8 mouse cellular contexts compared by ENCODE assay signal in genomic region chr13:74349566-74350434, GRCm38 (mm10). TPM values are rescaled to one million over a fixed set of nuclear protein-coding genes. Genes with fewer than 3 reads are reported as not detected.
DNase-seq lines count a peak whose midpoint lies in the region; ATAC-seq and TF ChIP-seq lines count a peak whose summit lies in the region.

Sdha (minus strand) TSS chr13:74350280.
Ccdc127 (plus strand) TSS chr13:74350309.

- H3K4me3 ChIP-seq in C2C12 (ENCODE audit: insufficient read depth, poor library complexity, severe bottlenecking), result peak within 1 kb of the TSS; percentile 53
- peak within 1 kb of the TSS; percentile 82 for H3K4me3 ChIP-seq in erythroblast, embryonic 14.5 days (replicated peaks)
- H3K4me3 ChIP-seq in heart, embryonic 12.5 days, result peak within 1 kb of the TSS; percentile 85
- peak within 1 kb of the TSS; percentile 75 for H3K4me3 ChIP-seq in kidney, postnatal 0 days (replicated peaks; ENCODE audit: low read depth, low read length)
- H3K4me3 ChIP-seq in liver, embryonic 11.5 days (ENCODE audit: low read depth, low read length), result peak within 1 kb of the TSS; percentile 83
- peak within 1 kb of the TSS; percentile 83 for H3K4me3 ChIP-seq in stomach, embryonic 14.5 days (ENCODE audit: low read depth, low read length)

- peaks cover 100% of the 10 kb centered on the region for H3K79me2 ChIP-seq in C2C12 (ENCODE audit: control insufficient read depth, insufficient read depth)

- peak; percentile 78; the same call in 1 of the 2 replicates for TF ChIP-seq POLR2A in brain, embryonic 14.5 days (IDR thresholded peaks at IDR 0.05; ENCODE audit: borderline replicate concordance, extremely low read depth, insufficient read depth, insufficient read length, poor library complexity, severe bottlenecking)

- TF ChIP-seq CTCF in C2C12 (IDR thresholded peaks at IDR 0.05; ENCODE audit: control insufficient read depth, insufficient read depth, insufficient read length), result no peak
- no peak for TF ChIP-seq CTCF in brain, embryonic 14.5 days (IDR thresholded peaks at IDR 0.05; ENCODE audit: borderline replicate concordance, extremely low read depth, insufficient read depth, insufficient read length)
- TF ChIP-seq CTCF in kidney, postnatal 0 days (IDR thresholded peaks at IDR 0.05; ENCODE audit: low read depth), result peak; percentile 21; the same call in 1 of the 2 replicates

- H3K9me3 ChIP-seq in erythroblast, embryonic 14.5 days (ENCODE audit: control insufficient read depth, low read length), result no peaks in the 10 kb centered on the region
- no peaks in the 10 kb centered on the region for H3K9me3 ChIP-seq in heart, embryonic 12.5 days (replicated peaks)
- no peaks in the 10 kb centered on the region for H3K9me3 ChIP-seq in kidney, postnatal 0 days (replicated peaks; ENCODE audit: low read length)
- H3K9me3 ChIP-seq in liver, embryonic 11.5 days (ENCODE audit: control insufficient read depth, low read length), result no peaks in the 10 kb centered on the region
- H3K9me3 ChIP-seq in stomach, embryonic 14.5 days (ENCODE audit: control insufficient read depth, low read depth, low read length), result no peaks in the 10 kb centered on the region

- peaks cover 21% of the 10 kb centered on the region for H3K36me3 ChIP-seq in C2C12 (ENCODE audit: control insufficient read depth, insufficient read depth)
- H3K36me3 ChIP-seq in erythroblast, embryonic 14.5 days (ENCODE audit: control insufficient read depth), result peaks cover 39% of the 10 kb centered on the region
- peaks cover 17% of the 10 kb centered on the region for H3K36me3 ChIP-seq in heart, embryonic 12.5 days
- H3K36me3 ChIP-seq in kidney, postnatal 0 days (ENCODE audit: insufficient read depth, low read length), result 0 out of 2 replicates have a peak, but pooled peaks cover 12% of the 10 kb centered on the region
- peaks cover 7% of the 10 kb centered on the region for H3K36me3 ChIP-seq in liver, embryonic 11.5 days (ENCODE audit: control insufficient read depth, insufficient read depth, low read length)
- peaks cover 10% of the 10 kb centered on the region for H3K36me3 ChIP-seq in stomach, embryonic 14.5 days (ENCODE audit: control insufficient read depth, insufficient read depth, low read length)

- 1% methylated on average over 57 of the region's 57 CpGs for WGBS in heart, embryonic 12.5 days
- WGBS in kidney, postnatal 0 days, result under 1% methylated on average over 57 of the region's 57 CpGs
- 2% methylated on average over 57 of the region's 57 CpGs for WGBS in liver, embryonic 11.5 days
- under 1% methylated on average over 57 of the region's 57 CpGs for WGBS in stomach, embryonic 14.5 days

- H3K79me3 ChIP-seq in C2C12 (ENCODE audit: low read depth), result peaks cover 82% of the 10 kb centered on the region

- peaks cover 21% of the 10 kb centered on the region for H3K4me1 ChIP-seq in erythroblast, embryonic 14.5 days (ENCODE audit: control insufficient read depth)
- H3K4me1 ChIP-seq in heart, embryonic 12.5 days (replicated peaks), result peaks cover 11% of the 10 kb centered on the region
- H3K4me1 ChIP-seq in kidney, postnatal 0 days (replicated peaks; ENCODE audit: insufficient read depth, low read length), result peaks cover 8% of the 10 kb centered on the region
- H3K4me1 ChIP-seq in liver, embryonic 11.5 days (replicated peaks; ENCODE audit: control insufficient read depth, insufficient read depth, low read length), result peaks cover 7% of the 10 kb centered on the region; the same call in 1 of the 2 replicates
- H3K4me1 ChIP-seq in stomach, embryonic 14.5 days (ENCODE audit: control insufficient read depth, insufficient read depth, low read length), result 0 out of 2 replicates have a peak, but pooled peaks cover 11% of the 10 kb centered on the region

- H3K27ac ChIP-seq in heart, embryonic 12.5 days (ENCODE audit: poor library complexity, severe bottlenecking), result peak within 1 kb of the TSS; percentile 93
- peak within 1 kb of the TSS; percentile 93 for H3K27ac ChIP-seq in kidney, postnatal 0 days
- H3K27ac ChIP-seq in liver, embryonic 11.5 days (ENCODE audit: low read depth, low read length), result peak within 1 kb of the TSS; percentile 66
- H3K27ac ChIP-seq in stomach, embryonic 14.5 days (ENCODE audit: low read length), result peak within 1 kb of the TSS; percentile 58; the same call in 1 of the 2 replicates

- peak; percentile 99 for DNase-seq in brain, embryonic 14.5 days (ENCODE audit: low read depth)
- DNase-seq in kidney, postnatal 0 days (ENCODE audit: low spot score), result peak; percentile 97
- DNase-seq in liver, embryonic 11.5 days (ENCODE audit: low spot score), result peak; percentile 96
- DNase-seq in naive thymus-derived CD4-positive, alpha-beta T cell, adult 2 months (ENCODE audit: low read depth), result peak; percentile 99

- H3ac ChIP-seq in C2C12 (ENCODE audit: control insufficient read depth, insufficient read length, low read depth), result peak within 1 kb of the TSS; percentile 85

- ATAC-seq in heart, embryonic 12.5 days (ENCODE audit: insufficient number of reproducible peaks, low FRiP score), result peak; percentile 98
- ATAC-seq in kidney, postnatal 0 days (replicated peaks; ENCODE audit: low FRiP score, low read depth), result peak; percentile 98
- peak; percentile 96 for ATAC-seq in liver, embryonic 11.5 days (replicated peaks; ENCODE audit: low FRiP score)
- peak; percentile 97 for ATAC-seq in stomach, embryonic 14.5 days (ENCODE audit: insufficient number of reproducible peaks, insufficient read depth, low FRiP score, low read depth)

- H3K4me2 ChIP-seq in heart, embryonic 12.5 days, result peak within 1 kb of the TSS; percentile 76
- peak within 1 kb of the TSS; percentile 62 for H3K4me2 ChIP-seq in kidney, postnatal 0 days (ENCODE audit: low read length)
- peak within 1 kb of the TSS; percentile 83 for H3K4me2 ChIP-seq in liver, embryonic 11.5 days
- peak within 1 kb of the TSS; percentile 74 for H3K4me2 ChIP-seq in stomach, embryonic 14.5 days (replicated peaks; ENCODE audit: low read depth, low read length)

- peak within 1 kb of the TSS; percentile 95 for H3K9ac ChIP-seq in heart, embryonic 12.5 days
- peak within 1 kb of the TSS; percentile 90 for H3K9ac ChIP-seq in kidney, postnatal 0 days (ENCODE audit: low read depth, low read length)
- peak within 1 kb of the TSS; percentile 94 for H3K9ac ChIP-seq in liver, embryonic 11.5 days (ENCODE audit: low read depth, low read length)
- peak within 1 kb of the TSS; percentile 88 for H3K9ac ChIP-seq in stomach, embryonic 14.5 days (replicated peaks; ENCODE audit: low read depth, low read length)

- H3K27me3 ChIP-seq in C2C12 (ENCODE audit: control insufficient read depth, insufficient read depth, insufficient read length), result no peaks in the 10 kb centered on the region
- no peaks in the 10 kb centered on the region for H3K27me3 ChIP-seq in erythroblast, embryonic 14.5 days (ENCODE audit: control insufficient read depth)
- H3K27me3 ChIP-seq in heart, embryonic 12.5 days (replicated peaks), result no peaks in the 10 kb centered on the region
- no peaks in the 10 kb centered on the region for H3K27me3 ChIP-seq in kidney, postnatal 0 days (ENCODE audit: insufficient read depth, low read length)
- no peaks in the 10 kb centered on the region for H3K27me3 ChIP-seq in liver, embryonic 11.5 days (replicated peaks; ENCODE audit: control insufficient read depth, insufficient read depth, low read length)
- H3K27me3 ChIP-seq in stomach, embryonic 14.5 days (ENCODE audit: control insufficient read depth, insufficient read depth, low read length), result no peaks in the 10 kb centered on the region

TF ChIP-seq in C2C12, 6 proteins besides CTCF, POLR2A, EP300 and RAD21:
- TF ChIP-seq MAX (IDR thresholded peaks at IDR 0.05), result no peak
- TF ChIP-seq MYOD1 (IDR thresholded peaks at IDR 0.05; ENCODE audit: control insufficient read depth, insufficient read length, low read depth), result no peak
- TF ChIP-seq MYOG (IDR thresholded peaks at IDR 0.05; ENCODE audit: control insufficient read depth, extremely low read depth, insufficient read length), result no peak
- no peak for TF ChIP-seq FOSL1 (IDR thresholded peaks at IDR 0.05; ENCODE audit: insufficient read depth, low read length, poor library complexity, severe bottlenecking)
- no peak for TF ChIP-seq USF1 (IDR thresholded peaks at IDR 0.05; ENCODE audit: low read depth)
- no peak for TF ChIP-seq CEBPB (IDR thresholded peaks at IDR 0.05; ENCODE audit: low read depth)

RNA-seq across cellular contexts. Expression of gene Sdha, which starts in this region (rescaled TPM):
- 166 TPM for polyA plus RNA-seq in C2C12 (2012; fragmentation: generic; extraction: Trizol)
- 127 and 146 TPM in 2 replicates for polyA plus RNA-seq in brain, embryonic 14.5 days (2012; rRNA removed)
- 1.5 and 2.0 TPM in 2 replicates for polyA plus RNA-seq in erythroblast, embryonic 14.5 days (2012)
- 450 and 465 TPM in 2 replicates for polyA plus RNA-seq in heart, embryonic 12.5 days (2016; fragmentation: Nextera tagmentation; extraction: Ambion mirVana)
- polyA plus RNA-seq in kidney, postnatal 0 days (2015; fragmentation: Nextera tagmentation; extraction: Ambion mirVana), result 305 and 346 TPM in 2 replicates
- polyA plus RNA-seq in liver, embryonic 11.5 days (2014; fragmentation: Nextera tagmentation; extraction: Ambion mirVana), result 248 and 278 TPM in 2 replicates
- 205 and 230 TPM in 2 replicates for polyA plus RNA-seq in stomach, embryonic 14.5 days (2014; fragmentation: Nextera tagmentation; extraction: Ambion mirVana)

RNA-seq across cellular contexts. Expression of gene Ccdc127, which starts in this region (rescaled TPM):
- 27.2 TPM for polyA plus RNA-seq in C2C12 (2012; fragmentation: generic; extraction: Trizol)
- 14.7 and 19.8 TPM in 2 replicates for polyA plus RNA-seq in brain, embryonic 14.5 days (2012; rRNA removed)
- polyA plus RNA-seq in erythroblast, embryonic 14.5 days (2012), result 0.10 and 0.16 TPM in 2 replicates
- polyA plus RNA-seq in heart, embryonic 12.5 days (2016; fragmentation: Nextera tagmentation; extraction: Ambion mirVana), result 48.7 and 54.9 TPM in 2 replicates
- 42.7 and 44.1 TPM in 2 replicates for polyA plus RNA-seq in kidney, postnatal 0 days (2015; fragmentation: Nextera tagmentation; extraction: Ambion mirVana)
- polyA plus RNA-seq in liver, embryonic 11.5 days (2014; fragmentation: Nextera tagmentation; extraction: Ambion mirVana), result 46.4 and 53.7 TPM in 2 replicates
- polyA plus RNA-seq in stomach, embryonic 14.5 days (2014; fragmentation: Nextera tagmentation; extraction: Ambion mirVana), result 59.6 and 62.6 TPM in 2 replicates

Comparison
In these comparisons a context has a peak if more than half of its experiments do, and no peak if none do; other contexts are left out.
1. Peak in every context shown above with its lines: DNase-seq, ATAC-seq, H3K4me3 ChIP-seq and H3K27ac ChIP-seq.
2. RNA of gene Sdha (polyA plus RNA-seq): 450 to 465 TPM in heart, embryonic 12.5 days, 305 to 346 TPM in kidney, postnatal 0 days, 248 to 278 TPM in liver, embryonic 11.5 days, 205 to 230 TPM in stomach, embryonic 14.5 days, 166 TPM in C2C12 (single experiment) and 127 to 146 TPM in brain, embryonic 14.5 days; 1.5 to 2.0 TPM in erythroblast, embryonic 14.5 days; every median in the first group is over 10 times any median in the second.
3. RNA of gene Ccdc127 (polyA plus RNA-seq): 59.6 to 62.6 TPM in stomach, embryonic 14.5 days, 46.4 to 53.7 TPM in liver, embryonic 11.5 days, 48.7 to 54.9 TPM in heart, embryonic 12.5 days, 42.7 to 44.1 TPM in kidney, postnatal 0 days, 27.2 TPM in C2C12 (single experiment) and 14.7 to 19.8 TPM in brain, embryonic 14.5 days; 0.10 to 0.16 TPM in erythroblast, embryonic 14.5 days; every median in the first group is over 10 times any median in the second.